Mouse (Mus musculus): ENCODE data around the gene Zfp362. TPM values are rescaled to one million over a fixed set of nuclear protein-coding genes. Genes with fewer than 3 reads are reported as not detected.

The Zfp362 gene
- total and polyA plus RNA-seq, 3 experiments, result 11.9 to 18.8 (median 12.8) TPM

- DNase-seq, result peak; percentile 47 to 58
- peaks cover 12% of the 10 kb centered on the region for H3K4me1 ChIP-seq (ENCODE audit: control insufficient read depth, insufficient read depth, low read length)
- intact Hi-C loops (cut with DNase I), result loop anchor here (5.0 kb wide), 1 partner anchor 52 kb away; no protein-coding TSS in a partner anchor
Observed at GRCm38 (mm10) chr4:128805150-128806042, 449 bp downstream of the Zfp362 start.

GRCm38 (mm10) chr4:128804426-128805149, 1.3 kb downstream of the Zfp362 start:
- Histone ChIP-seq H3K36me3 (ENCODE audit: control insufficient read depth, insufficient read depth, low read length) (no peaks in the 10 kb centered on the region), H3K4me1 (ENCODE audit: control insufficient read depth, insufficient read depth, low read length) (peaks cover 12% of the 10 kb centered on the region), H3K79me2 (replicated peaks; ENCODE audit: control insufficient read depth, insufficient read depth, low read length) (peaks cover 12% of the 10 kb centered on the region), H3K27ac (no peak overlapping the region), H3K4me3 (peak overlapping the region; percentile 34), H3K9ac (ENCODE audit: low read depth, low read length) (no peak overlapping the region), H3K27me3 (ENCODE audit: control insufficient read depth, insufficient read depth, low read length) (no peaks in the 10 kb centered on the region)
- TF ChIP-seq CTCF (IDR thresholded peaks at IDR 0.05), result no peak
- no peak for TF ChIP-seq POLR2A (IDR thresholded peaks at IDR 0.05; ENCODE audit: insufficient read depth, low read depth, low read length)
- TF ChIP-seq EP300 (IDR thresholded peaks at IDR 0.05; ENCODE audit: insufficient read depth, low read depth, low read length), result no peak
- WGBS, result 5% methylated on average over 6 of the region's 6 CpGs
- peak in 1 of 2 experiments; percentile 21 for DNase-seq
- intact Hi-C loops (cut with DNase I), result loop anchor here (5.0 kb wide), 1 partner anchor 53 kb away; no protein-coding TSS in a partner anchor

More at GRCm38 (mm10) chr4:128805150-128806042, 449 bp downstream of the Zfp362 start:
- Histone ChIP-seq H3K79me2 (replicated peaks; ENCODE audit: control insufficient read depth, insufficient read depth, low read length) (peaks cover 12% of the 10 kb centered on the region), H3K27ac (peak overlapping the region; percentile 77), H3K36me3 (ENCODE audit: control insufficient read depth, insufficient read depth, low read length) (no peaks in the 10 kb centered on the region), H3K4me3 (peak overlapping the region; percentile 93), H3K9ac (ENCODE audit: low read depth, low read length) (peak overlapping the region; percentile 89), H3K27me3 (ENCODE audit: control insufficient read depth, insufficient read depth, low read length) (no peaks in the 10 kb centered on the region)
- WGBS, result 8% methylated on average over 73 of the region's 74 CpGs
- TF ChIP-seq EP300 (IDR thresholded peaks at IDR 0.05; ENCODE audit: insufficient read depth, low read depth, low read length) (no peak), POLR2A (IDR thresholded peaks at IDR 0.05; ENCODE audit: insufficient read depth, low read depth, low read length) (no peak), CTCF (IDR thresholded peaks at IDR 0.05) (no peak)

GRCm38 (mm10) chr4:128803569-128803968, 2.3 kb downstream of the Zfp362 start:
- intact Hi-C loops (cut with DNase I), result no loop called here
- peaks cover 12% of the 10 kb centered on the region for H3K79me2 ChIP-seq (replicated peaks; ENCODE audit: control insufficient read depth, insufficient read depth, low read length)
- 68% methylated on average over 5 of the region's 5 CpGs for WGBS
- no peak for TF ChIP-seq POLR2A (IDR thresholded peaks at IDR 0.05; ENCODE audit: insufficient read depth, low read depth, low read length)
- no peak for TF ChIP-seq EP300 (IDR thresholded peaks at IDR 0.05; ENCODE audit: insufficient read depth, low read depth, low read length)
- TF ChIP-seq CTCF (IDR thresholded peaks at IDR 0.05), result no peak
- no peak overlapping the region for H3K4me3 ChIP-seq
- peaks cover 12% of the 10 kb centered on the region for H3K4me1 ChIP-seq (ENCODE audit: control insufficient read depth, insufficient read depth, low read length)
- DNase-seq, result no peak
- no peak overlapping the region for H3K9ac ChIP-seq (ENCODE audit: low read depth, low read length)
- no peak overlapping the region for H3K27ac ChIP-seq
- no peaks in the 10 kb centered on the region for H3K27me3 ChIP-seq (ENCODE audit: control insufficient read depth, insufficient read depth, low read length)
- no peaks in the 10 kb centered on the region for H3K36me3 ChIP-seq (ENCODE audit: control insufficient read depth, insufficient read depth, low read length)

GRCm38 (mm10) chr4:128801675-128802465, 4.0 kb downstream of the Zfp362 start:
- no peak for TF ChIP-seq POLR2A (IDR thresholded peaks at IDR 0.05; ENCODE audit: insufficient read depth, low read depth, low read length)
- TF ChIP-seq EP300 (IDR thresholded peaks at IDR 0.05; ENCODE audit: insufficient read depth, low read depth, low read length), result no peak
- TF ChIP-seq CTCF (IDR thresholded peaks at IDR 0.05), result no peak
- no peak overlapping the region for H3K4me3 ChIP-seq
- H3K4me1 ChIP-seq (ENCODE audit: control insufficient read depth, insufficient read depth, low read length), result peaks cover 12% of the 10 kb centered on the region
- WGBS, result 58% methylated on average over 9 of the region's 9 CpGs
- intact Hi-C loops (cut with DNase I), result no loop called here
- peaks cover 12% of the 10 kb centered on the region for H3K79me2 ChIP-seq (replicated peaks; ENCODE audit: control insufficient read depth, insufficient read depth, low read length)
- H3K36me3 ChIP-seq (ENCODE audit: control insufficient read depth, insufficient read depth, low read length), result no peaks in the 10 kb centered on the region
- no peak overlapping the region for H3K27ac ChIP-seq
- H3K27me3 ChIP-seq (ENCODE audit: control insufficient read depth, insufficient read depth, low read length), result no peaks in the 10 kb centered on the region
- H3K9ac ChIP-seq (ENCODE audit: low read depth, low read length), result no peak overlapping the region
- no peak for DNase-seq

- H3K36me3 ChIP-seq (ENCODE audit: control insufficient read depth, insufficient read depth, low read length), result no peaks in the 10 kb centered on the region
- intact Hi-C loops (cut with DNase I), result no loop called here
- no peak for TF ChIP-seq EP300 (IDR thresholded peaks at IDR 0.05; ENCODE audit: insufficient read depth, low read depth, low read length)
- TF ChIP-seq POLR2A (IDR thresholded peaks at IDR 0.05; ENCODE audit: insufficient read depth, low read depth, low read length), result no peak
- TF ChIP-seq CTCF (IDR thresholded peaks at IDR 0.05), result no peak
- DNase-seq, result no peak
- H3K79me2 ChIP-seq (replicated peaks; ENCODE audit: control insufficient read depth, insufficient read depth, low read length), result peaks cover 3% of the 10 kb centered on the region
- H3K4me3 ChIP-seq, result no peak overlapping the region
- 72% methylated on average over 8 of the region's 8 CpGs for WGBS
- H3K27ac ChIP-seq, result no peak overlapping the region
- peaks cover 10% of the 10 kb centered on the region for H3K4me1 ChIP-seq (ENCODE audit: control insufficient read depth, insufficient read depth, low read length)
- H3K9ac ChIP-seq (ENCODE audit: low read depth, low read length), result no peak overlapping the region
- no peaks in the 10 kb centered on the region for H3K27me3 ChIP-seq (ENCODE audit: control insufficient read depth, insufficient read depth, low read length)
Observed at GRCm38 (mm10) chr4:128796788-128797187, 9.1 kb downstream of the Zfp362 start.
